Mouse (Mus musculus) adrenal gland, adult 8-10 months (tissue): Measurements from ENCODE around the gene Cldnd2. TPM values are rescaled to one million over a fixed set of nuclear protein-coding genes. Genes with fewer than 3 reads are reported as not detected.
A peak's percentile ranks its signal among the peaks of the same experiment; 100 is the strongest.

Experiments used
- DNase-seq: peaks from one replicate; pipeline ENCODE4 v3.0.0; 2022
- total RNA-seq, 4 experiments: library from RNA; stranded (reverse); gene quantifications; 2 replicates each; pipeline ENCODE4 v1.2.4; 2022

The Cldnd2 gene
- total RNA-seq, 4 experiments from 2014 or later: not detected

- no peak for DNase-seq
Observed at GRCm38 (mm10) chr7:43447801-43448200, 7.2 kb downstream of the Cldnd2 start.

- DNase-seq: no peak
Observed at GRCm38 (mm10) chr7:43448246-43448645, 7.7 kb downstream of the Cldnd2 start.

- no peak for DNase-seq
Observed at GRCm38 (mm10) chr7:43449811-43450210, 9.2 kb downstream of the Cldnd2 start.

- DNase-seq: no peak
Observed at GRCm38 (mm10) chr7:43451726-43452125, 11.1 kb downstream of the Cldnd2 start.

- DNase-seq: no peak
Observed at GRCm38 (mm10) chr7:43452609-43453008, 12.0 kb downstream of the Cldnd2 start.

- no peak for DNase-seq
Observed at GRCm38 (mm10) chr7:43453599-43454355, 13.2 kb downstream of the Cldnd2 start.

- no peak for DNase-seq
Observed at GRCm38 (mm10) chr7:43454371-43454770, 13.8 kb downstream of the Cldnd2 start.

- no peak for DNase-seq
Observed at GRCm38 (mm10) chr7:43462851-43463250, 22.3 kb downstream of the Cldnd2 start, which contains the start of gene Vsig10l. Gene Vsig10l (plus strand): TSS chr7:43463151.

- no peak for DNase-seq
Observed at GRCm38 (mm10) chr7:43463976-43464375, 23.4 kb downstream of the Cldnd2 start.

- DNase-seq: no peak
Observed at GRCm38 (mm10) chr7:43464864-43465343, 24.3 kb downstream of the Cldnd2 start.

- DNase-seq: peak; percentile 85
Observed at GRCm38 (mm10) chr7:43465344-43466098, 24.9 kb downstream of the Cldnd2 start.

- peak; percentile 63 for DNase-seq
Observed at GRCm38 (mm10) chr7:43466099-43466694, 25.6 kb downstream of the Cldnd2 start.

GRCm38 (mm10) chr7:43470373-43470772, 29.8 kb downstream of the Cldnd2 start:
- DNase-seq: no peak

- no peak for DNase-seq
Observed at GRCm38 (mm10) chr7:43475706-43476105, 35.1 kb downstream of the Cldnd2 start.

- no peak for DNase-seq
Observed at GRCm38 (mm10) chr7:43476376-43476775, 35.8 kb downstream of the Cldnd2 start.

- DNase-seq: no peak
Observed at GRCm38 (mm10) chr7:43481191-43481590, 40.6 kb downstream of the Cldnd2 start.

- no peak for DNase-seq
Observed at GRCm38 (mm10) chr7:43482090-43482716, 41.6 kb downstream of the Cldnd2 start.

GRCm38 (mm10) chr7:43483236-43483635, 42.7 kb downstream of the Cldnd2 start:
- no peak for DNase-seq

- DNase-seq: no peak
Observed at GRCm38 (mm10) chr7:43488646-43489045, 48.1 kb downstream of the Cldnd2 start.

- no peak for DNase-seq
Observed at GRCm38 (mm10) chr7:43489631-43490125, 49.1 kb downstream of the Cldnd2 start, which contains the start of gene Iglon5. Gene Iglon5 (minus strand): TSS chr7:43490075.

GRCm38 (mm10) chr7:43490182-43490584, 49.6 kb downstream of the Cldnd2 start:
- DNase-seq: no peak

- no peak for DNase-seq
Observed at GRCm38 (mm10) chr7:43490861-43491260, 50.3 kb downstream of the Cldnd2 start.
